Mouse (Mus musculus) heart, embryonic 12.5 days (tissue): ENCODE measurements around the gene Arih1. TPM values are rescaled to one million over a fixed set of nuclear protein-coding genes. Genes with fewer than 3 reads are reported as not detected.
A peak's percentile ranks its signal among the peaks of the same experiment; 100 is the strongest.

Experiments
- ATAC-seq: fragments of 200-750 bp; cut with Nextera tagmentation; 2 replicates; pipeline ENCODE4 v1.8.0; 2017; ENCODE audit warnings: moderate TSS enrichment, moderate library complexity; ENCODE audit not compliant: insufficient number of reproducible peaks, low FRiP score
- H3K27ac ChIP-seq: fragments of 300-500 bp; sonication (generic); 2 replicates; pipeline ENCODE4 v1.5.1; 2016; ENCODE audit warnings: mild to moderate bottlenecking, moderate library complexity; ENCODE audit not compliant: poor library complexity, severe bottlenecking
- H3K27me3 ChIP-seq: fragments of 300-500 bp; sonication (generic); replicated peaks from 2 replicates; pipeline ENCODE4 v1.6.1; 2016; ENCODE audit warnings: mild to moderate bottlenecking, moderate library complexity
- H3K36me3 ChIP-seq: fragments of 300-500 bp; sonication (generic); 2 replicates; pipeline ENCODE4 v1.6.1; 2016; ENCODE audit warnings: mild to moderate bottlenecking, moderate library complexity
- H3K4me1 ChIP-seq: fragments of 300-500 bp; sonication (generic); replicated peaks from 2 replicates; pipeline ENCODE4 v1.6.1; 2016; ENCODE audit warnings: mild to moderate bottlenecking
- H3K4me2 ChIP-seq: fragments of 300-500 bp; sonication (generic); 2 replicates; pipeline ENCODE4 v1.6.1; 2016; ENCODE audit warnings: mild to moderate bottlenecking, moderate library complexity
- H3K4me3 ChIP-seq: fragments of 300-500 bp; sonication (generic); 2 replicates; pipeline ENCODE4 v1.5.1; 2016; ENCODE audit warnings: mild to moderate bottlenecking
- H3K9ac ChIP-seq: fragments of 300-500 bp; sonication (generic); 2 replicates; pipeline ENCODE4 v1.6.1; 2016; ENCODE audit warnings: mild to moderate bottlenecking, moderate library complexity
- H3K9me3 ChIP-seq: fragments of 300-500 bp; sonication (generic); replicated peaks from 2 replicates; pipeline ENCODE4 v1.6.1; 2016; ENCODE audit warnings: mild to moderate bottlenecking, moderate library complexity
- WGBS: fragments of 180-500 bp; shearing (Covaris S2); methylation state at CpG from one replicate; pipeline ENCODE4 v1.1.7; 2016; 5-methylcytosine and 5-hydroxymethylcytosine counted together
- polyA plus RNA-seq: library from polyadenylated mRNA; unstranded; fragments of >200 nt; fragmentation: Nextera tagmentation; extraction: Ambion mirVana; gene quantifications from 2 replicates; pipeline ENCODE4 v1.2.1, GENCODE M21; 2016

The Arih1 gene
- polyA plus RNA-seq, 1 experiment from 2014 or later, result 20.9 TPM

- Histone ChIP-seq H3K9me3 (no peaks in the 10 kb centered on the region), H3K9ac (no peak overlapping the region), H3K27ac (no peak overlapping the region), H3K27me3 (no peaks in the 10 kb centered on the region), H3K36me3 (no peaks in the 10 kb centered on the region), H3K4me3 (no peak overlapping the region), H3K4me1 (peaks cover 21% of the 10 kb centered on the region), H3K4me2 (no peak overlapping the region)
- no peak for ATAC-seq
- WGBS, result 67% methylated on average over 4 of the region's 4 CpGs
Observed at GRCm38 (mm10) chr9:59458997-59459510, 27.4 kb downstream of the Arih1 start.

GRCm38 (mm10) chr9:59458416-59458815 lies 28.0 kb downstream of the Arih1 start:
- Histone ChIP-seq H3K27me3 (no peaks in the 10 kb centered on the region), H3K27ac (no peak overlapping the region), H3K4me3 (no peak overlapping the region), H3K36me3 (no peaks in the 10 kb centered on the region), H3K9ac (no peak overlapping the region), H3K4me2 (no peak overlapping the region), H3K9me3 (no peaks in the 10 kb centered on the region), H3K4me1 (peaks cover 18% of the 10 kb centered on the region)
- WGBS, result 76% methylated on average over 1 of the region's 1 CpGs
- no peak for ATAC-seq

- ATAC-seq, result no peak
- H3K4me1 ChIP-seq, result peaks cover 18% of the 10 kb centered on the region
- no peaks in the 10 kb centered on the region for H3K9me3 ChIP-seq
- no peaks in the 10 kb centered on the region for H3K27me3 ChIP-seq
- H3K9ac ChIP-seq, result no peak overlapping the region
- H3K4me2 ChIP-seq, result no peak overlapping the region
- 86% methylated on average over 1 of the region's 1 CpGs for WGBS
- H3K36me3 ChIP-seq, result no peaks in the 10 kb centered on the region
- H3K4me3 ChIP-seq, result no peak overlapping the region
- H3K27ac ChIP-seq, result no peak overlapping the region
Observed at GRCm38 (mm10) chr9:59457671-59458070, 28.7 kb downstream of the Arih1 start.

GRCm38 (mm10) chr9:59455404-59456068 lies 30.9 kb downstream of the Arih1 start:
- Histone ChIP-seq H3K4me2 (no peak overlapping the region), H3K4me1 (peaks cover 16% of the 10 kb centered on the region), H3K9me3 (no peaks in the 10 kb centered on the region), H3K27ac (no peak overlapping the region), H3K9ac (no peak overlapping the region), H3K4me3 (no peak overlapping the region), H3K27me3 (no peaks in the 10 kb centered on the region), H3K36me3 (0 out of 2 replicates have a peak, but pooled peaks cover 3% of the 10 kb centered on the region)
- ATAC-seq, result peak; percentile 57; the same call in 1 of the 2 replicates
- WGBS, result 72% methylated on average over 3 of the region's 3 CpGs

- no peak for ATAC-seq
- H3K27ac ChIP-seq, result no peak overlapping the region
- 95% methylated on average over 1 of the region's 1 CpGs for WGBS
Observed at GRCm38 (mm10) chr9:59433729-59434128, 52.7 kb downstream of the Arih1 start.

GRCm38 (mm10) chr9:59431626-59432025 lies 54.8 kb downstream of the Arih1 start:
- WGBS, result 94% methylated on average over 2 of the region's 2 CpGs
- Histone ChIP-seq H3K27me3 (no peaks in the 10 kb centered on the region), H3K9me3 (no peaks in the 10 kb centered on the region), H3K4me3 (no peak overlapping the region), H3K4me2 (no peak overlapping the region), H3K9ac (no peak overlapping the region), H3K27ac (no peak overlapping the region), H3K36me3 (peaks cover 18% of the 10 kb centered on the region; the same call in 1 of the 2 replicates), H3K4me1 (peaks cover 3% of the 10 kb centered on the region)
- no peak for ATAC-seq

More at GRCm38 (mm10) chr9:59433729-59434128, 52.7 kb downstream of the Arih1 start:
- no peaks in the 10 kb centered on the region for H3K9me3 ChIP-seq
- H3K4me2 ChIP-seq, result no peak overlapping the region
- no peak overlapping the region for H3K4me3 ChIP-seq
- no peaks in the 10 kb centered on the region for H3K27me3 ChIP-seq
- peaks cover 18% of the 10 kb centered on the region; the same call in 1 of the 2 replicates for H3K36me3 ChIP-seq
- H3K4me1 ChIP-seq, result peaks cover 3% of the 10 kb centered on the region
- no peak overlapping the region for H3K9ac ChIP-seq

GRCm38 (mm10) chr9:59420487-59420886 lies 65.9 kb downstream of the Arih1 start:
- Histone ChIP-seq H3K27ac (no peak overlapping the region), H3K4me3 (no peak overlapping the region), H3K9ac (no peak overlapping the region), H3K9me3 (no peaks in the 10 kb centered on the region), H3K36me3 (peaks cover 8% of the 10 kb centered on the region; the same call in 1 of the 2 replicates), H3K27me3 (no peaks in the 10 kb centered on the region), H3K4me1 (no peaks in the 10 kb centered on the region), H3K4me2 (no peak overlapping the region)
- WGBS, result 87% methylated on average over 6 of the region's 6 CpGs
- ATAC-seq, result no peak

- no peaks in the 10 kb centered on the region for H3K4me1 ChIP-seq
- peaks cover 53% of the 10 kb centered on the region for H3K36me3 ChIP-seq
- no peak overlapping the region for H3K4me3 ChIP-seq
- H3K9ac ChIP-seq, result no peak overlapping the region
- no peaks in the 10 kb centered on the region for H3K9me3 ChIP-seq
- WGBS, result 91% methylated on average over 1 of the region's 1 CpGs
- no peak for ATAC-seq
- H3K27me3 ChIP-seq, result no peaks in the 10 kb centered on the region
- no peak overlapping the region for H3K27ac ChIP-seq
- no peak overlapping the region for H3K4me2 ChIP-seq
Observed at GRCm38 (mm10) chr9:59407271-59407670, 79.1 kb downstream of the Arih1 start.

GRCm38 (mm10) chr9:59389086-59389485 lies 97.3 kb downstream of the Arih1 start:
- 82% methylated on average over 4 of the region's 4 CpGs for WGBS
- no peak for ATAC-seq

GRCm38 (mm10) chr9:59388311-59388710 lies 98.1 kb downstream of the Arih1 start:
- no peaks in the 10 kb centered on the region for H3K9me3 ChIP-seq

More at GRCm38 (mm10) chr9:59389086-59389485, 97.3 kb downstream of the Arih1 start:
- Histone ChIP-seq H3K9ac (no peak overlapping the region), H3K27me3 (no peaks in the 10 kb centered on the region), H3K4me1 (no peaks in the 10 kb centered on the region), H3K27ac (no peak overlapping the region), H3K36me3 (peaks cover 26% of the 10 kb centered on the region), H3K4me3 (no peak overlapping the region), H3K9me3 (no peaks in the 10 kb centered on the region), H3K4me2 (no peak overlapping the region)

GRCm38 (mm10) chr9:59387461-59387860 lies 99.0 kb downstream of the Arih1 start:
- no peak for ATAC-seq
- Histone ChIP-seq H3K27me3 (no peaks in the 10 kb centered on the region), H3K4me1 (no peaks in the 10 kb centered on the region), H3K9ac (no peak overlapping the region), H3K4me3 (no peak overlapping the region), H3K9me3 (no peaks in the 10 kb centered on the region), H3K36me3 (peaks cover 13% of the 10 kb centered on the region), H3K27ac (no peak overlapping the region), H3K4me2 (no peak overlapping the region)
- WGBS, result 55% methylated on average over 3 of the region's 3 CpGs

More at GRCm38 (mm10) chr9:59388311-59388710, 98.1 kb downstream of the Arih1 start:
- Histone ChIP-seq H3K27ac (no peak overlapping the region), H3K27me3 (no peaks in the 10 kb centered on the region), H3K4me3 (no peak overlapping the region), H3K36me3 (peaks cover 20% of the 10 kb centered on the region), H3K4me2 (no peak overlapping the region), H3K4me1 (no peaks in the 10 kb centered on the region), H3K9ac (no peak overlapping the region)
- ATAC-seq, result no peak
- 65% methylated on average over 1 of the region's 1 CpGs for WGBS
